Mouse (Mus musculus) lung, adult 18-20 months (tissue): ENCODE data around the gene Ninl.

ENCODE experiments used
- DNase-seq, 2 experiments: peaks; one replicate each; pipeline ENCODE4 v3.0.0; 2022; ENCODE audit warnings: mixed read lengths in 2 of 2

The Ninl gene

GRCm38 (mm10) chr2:150997618-150998017 lies 41.6 kb downstream of the Ninl start:
- DNase-seq = no peak

GRCm38 (mm10) chr2:150995324-150995723 lies 43.9 kb downstream of the Ninl start:
- no peak for DNase-seq

GRCm38 (mm10) chr2:150991050-150991449 lies 48.1 kb downstream of the Ninl start:
- DNase-seq = no peak

GRCm38 (mm10) chr2:150990506-150990905 lies 48.7 kb downstream of the Ninl start:
- peak in 1 of 2 experiments; percentile 16 for DNase-seq

GRCm38 (mm10) chr2:150985359-150985758 lies 53.8 kb downstream of the Ninl start:
- DNase-seq = no peak

GRCm38 (mm10) chr2:150982051-150982450 lies 57.1 kb downstream of the Ninl start:
- DNase-seq = no peak

GRCm38 (mm10) chr2:150981524-150981923 lies 57.7 kb downstream of the Ninl start:
- no peak for DNase-seq

GRCm38 (mm10) chr2:150979861-150980620 lies 59.1 kb downstream of the Ninl start:
- DNase-seq = no peak

- no peak for DNase-seq
Measured at GRCm38 (mm10) chr2:150978791-150979190, 60.4 kb downstream of the Ninl start.

- DNase-seq = no peak
Measured at GRCm38 (mm10) chr2:150977676-150978075, 61.5 kb downstream of the Ninl start.

GRCm38 (mm10) chr2:150976871-150977270 lies 62.3 kb downstream of the Ninl start:
- DNase-seq = no peak

GRCm38 (mm10) chr2:150973401-150974115 lies 65.6 kb downstream of the Ninl start:
- no peak for DNase-seq

- no peak for DNase-seq
Measured at GRCm38 (mm10) chr2:150972681-150973080, 66.5 kb downstream of the Ninl start.

- DNase-seq = no peak
Measured at GRCm38 (mm10) chr2:150971856-150972255, 67.3 kb downstream of the Ninl start.

- no peak for DNase-seq
Measured at GRCm38 (mm10) chr2:150969231-150969630, 70.0 kb downstream of the Ninl start.

GRCm38 (mm10) chr2:150967491-150967890 lies 71.7 kb downstream of the Ninl start:
- DNase-seq = no peak

GRCm38 (mm10) chr2:150965951-150966350 lies 73.2 kb downstream of the Ninl start:
- DNase-seq = no peak

- DNase-seq = no peak
Measured at GRCm38 (mm10) chr2:150964641-150965040, 74.5 kb downstream of the Ninl start.

- no peak for DNase-seq
Measured at GRCm38 (mm10) chr2:150963246-150963645, 75.9 kb downstream of the Ninl start.

- DNase-seq = no peak
Measured at GRCm38 (mm10) chr2:150959521-150959920, 79.7 kb downstream of the Ninl start.

- DNase-seq = no peak
Measured at GRCm38 (mm10) chr2:150955859-150956258, 83.3 kb downstream of the Ninl start.

- DNase-seq = no peak
Measured at GRCm38 (mm10) chr2:150951201-150951600, 88.0 kb downstream of the Ninl start.

- no peak for DNase-seq
Measured at GRCm38 (mm10) chr2:150950056-150950455, 89.1 kb downstream of the Ninl start.

- DNase-seq = no peak
Measured at GRCm38 (mm10) chr2:150949652-150950051, 89.5 kb downstream of the Ninl start.
